Mouse (Mus musculus) stomach, adult 2 months (tissue): ENCODE data around the gene 1700025B11Rik. TPM values are rescaled to one million over a fixed set of nuclear protein-coding genes. Genes with fewer than 3 reads are reported as not detected.

Experiments
- polyA plus RNA-seq: library from polyadenylated mRNA; depleted of rRNA; stranded (reverse); fragments of >200 nt; gene quantifications from 2 replicates; pipeline ENCODE4 v1.2.3, GENCODE M21; 2012; rRNA removed

1700025B11Rik gene
- not detected in 2 replicates for polyA plus RNA-seq

DNA sequence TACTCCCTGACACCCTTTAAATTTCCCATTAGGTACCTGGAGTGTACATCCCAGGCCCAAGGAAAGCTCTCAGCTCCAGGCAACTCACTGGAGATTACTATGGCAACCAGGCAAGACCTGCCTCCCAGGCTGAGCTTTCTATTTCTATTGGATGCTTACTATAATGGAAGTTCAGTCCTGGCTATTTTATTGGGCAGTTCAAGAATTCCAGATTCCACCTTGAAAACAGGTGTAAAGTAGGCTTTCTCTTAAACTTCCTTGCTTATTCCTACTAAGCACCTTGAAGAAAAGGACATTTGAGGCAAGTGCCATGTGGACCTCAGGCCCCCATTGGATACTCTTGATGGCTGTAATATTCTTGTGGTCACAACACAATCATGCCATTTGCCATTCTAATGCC, at the start of gene 1700025B11Rik:
Gene 1700025B11Rik, minus strand, starts transcription at position 101 of the 400 bp plus-strand sequence.

DNA sequence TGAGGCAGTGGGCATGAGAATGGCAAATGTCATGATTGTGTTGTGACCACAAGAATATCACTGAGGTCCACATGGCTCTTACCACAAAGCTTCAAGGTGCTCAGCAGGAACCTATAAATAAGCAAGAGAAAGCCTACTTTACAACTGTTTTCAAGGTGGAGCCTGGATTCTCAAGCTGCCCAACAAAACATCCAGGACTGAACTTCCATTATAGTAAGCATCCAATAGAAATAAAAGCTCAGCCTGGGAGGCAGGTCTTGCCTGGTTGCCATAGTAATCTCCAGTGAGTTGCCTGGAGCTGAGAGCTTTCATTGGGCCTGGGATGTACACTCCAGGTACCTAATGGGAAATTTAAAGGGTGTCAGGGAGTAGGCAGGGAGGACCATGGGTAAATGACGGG, 37.3 kb upstream of the 1700025B11Rik start, which contains the start of gene Gm36245:
Gene Gm36245, plus strand, starts transcription at position 301 of the 400 bp plus-strand sequence.

DNA sequence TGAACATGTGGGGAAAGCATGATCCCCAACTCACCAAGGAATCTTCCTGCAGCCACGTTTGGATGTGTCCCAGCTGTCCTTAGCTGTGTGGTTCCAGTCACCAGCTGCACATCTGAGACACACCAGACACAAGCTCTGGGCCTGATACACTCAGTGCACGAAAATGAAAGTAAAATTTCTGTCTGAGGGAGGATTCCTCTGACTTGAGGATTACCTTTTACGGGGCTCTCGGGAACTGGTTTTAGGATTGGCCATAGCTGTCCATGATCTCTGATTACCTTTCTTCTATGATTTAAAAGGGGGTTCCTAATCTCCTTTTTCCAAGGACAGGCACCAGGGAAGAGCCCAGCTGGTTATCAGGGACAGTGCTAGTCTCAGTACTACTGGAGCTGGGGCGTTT, 34.3 kb upstream of the 1700025B11Rik start, which contains the start of gene Apol10b:
Gene Apol10b, minus strand, starts transcription at position 165 of the 400 bp plus-strand sequence.

DNA sequence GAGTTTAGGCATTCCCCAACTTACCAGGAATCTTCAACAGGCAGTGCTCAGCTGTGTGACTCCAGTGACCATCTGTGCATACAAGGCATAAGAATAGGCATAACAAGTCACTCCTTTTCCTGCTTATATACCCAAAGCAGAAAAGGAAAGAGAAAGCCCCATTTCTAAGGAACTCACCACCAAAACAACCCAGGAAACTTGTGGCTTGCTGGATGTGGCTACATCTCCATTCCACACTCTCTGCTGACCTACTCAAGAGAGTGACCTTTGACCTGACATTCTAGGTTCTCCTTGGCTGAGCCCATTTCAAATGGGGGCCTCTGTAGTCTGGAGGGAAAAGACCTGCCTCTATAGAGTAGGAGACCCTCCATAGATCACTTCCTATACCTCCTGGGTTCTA, 28.5 kb downstream of the 1700025B11Rik start, which contains the start of gene Apol7c:
Gene Apol7c, minus strand, starts transcription at position 101 of the 400 bp plus-strand sequence.

Other genes starting within 250 kb of the 1700025B11Rik start
- 6.1 and 6.2 TPM in 2 replicates for gene Apol7a, start 162.8 kb downstream of the 1700025B11Rik start, polyA plus RNA-seq
- gene Apol9a, start 150.8 kb downstream of the 1700025B11Rik start, polyA plus RNA-seq = 4.2 and 6.8 TPM in 2 replicates
- not detected in 2 replicates for gene Apol7b, start 114.4 kb downstream of the 1700025B11Rik start, polyA plus RNA-seq
- not detected in 2 replicates for gene Apol10a, start 84.8 kb downstream of the 1700025B11Rik start, polyA plus RNA-seq
- not detected in 2 replicates for gene Apol11a, start 53.6 kb downstream of the 1700025B11Rik start, polyA plus RNA-seq
- 0.67 and 0.87 TPM in 2 replicates for gene Apol7c, start 28.6 kb downstream of the 1700025B11Rik start, polyA plus RNA-seq
- gene Apol10b, start 34.2 kb upstream of the 1700025B11Rik start, polyA plus RNA-seq = 0.06 TPM in 1 of 2 replicates, not detected in the other
- gene Gm36245, start 37.4 kb upstream of the 1700025B11Rik start, polyA plus RNA-seq = not detected in 2 replicates
- not detected in 2 replicates for gene Apol11b, start 81.4 kb upstream of the 1700025B11Rik start, polyA plus RNA-seq
- not detected in 2 replicates for gene Apol7e, start 137.0 kb upstream of the 1700025B11Rik start, polyA plus RNA-seq
- 0.80 and 1.3 TPM in 2 replicates for gene Apol9b, start 167.1 kb upstream of the 1700025B11Rik start, polyA plus RNA-seq
- not detected in 2 replicates for gene Apol8, start 195.1 kb upstream of the 1700025B11Rik start, polyA plus RNA-seq